Mouse (Mus musculus): ENCODE measurements around the gene Mpped2. TPM values are rescaled to one million over a fixed set of nuclear protein-coding genes. Genes with fewer than 3 reads are reported as not detected.

Mpped2 gene
- total and polyA plus RNA-seq, 3 experiments: not detected

DNA sequence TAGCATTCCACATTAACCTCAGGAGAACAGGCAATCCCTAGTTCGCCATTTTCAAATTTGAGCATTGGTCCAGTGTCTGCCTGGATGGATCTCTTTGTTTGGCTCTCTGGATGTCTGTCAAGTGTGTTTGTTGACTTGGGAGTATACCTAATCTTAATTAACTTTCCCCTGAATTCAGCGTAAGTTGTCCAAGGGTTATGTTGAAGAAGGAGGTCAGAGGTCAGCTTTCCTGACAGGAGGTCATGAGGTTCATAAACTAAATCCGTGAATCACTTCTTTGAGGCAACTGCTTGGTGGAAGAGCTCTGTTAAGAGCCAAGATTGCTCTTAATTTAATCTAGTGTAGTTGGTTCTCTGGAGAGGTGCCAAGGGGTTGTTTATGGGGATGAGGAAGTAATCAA lies 200.3 kb downstream of the Mpped2 start:
- Histone ChIP-seq H3K27me3 (replicated peaks) (no peaks in the 10 kb centered on the region), H3K79me2 (replicated peaks; ENCODE audit: control insufficient read depth, extremely low read depth, insufficient read depth, poor library complexity, severe bottlenecking) (no peaks in the 10 kb centered on the region), H3K36me3 (replicated peaks in 1 of 2; ENCODE audit: control insufficient read depth in 1 of 2, insufficient read depth in 1 of 2, low read length in 1 of 2) (no peaks in the 10 kb centered on the region), H3K9ac (ENCODE audit: insufficient read depth, low read depth) (no peak overlapping the region), H3K27ac (ENCODE audit: insufficient read depth, low read depth) (no peak overlapping the region), H3K4me2 (ENCODE audit: insufficient read depth, low read depth, poor library complexity, severe bottlenecking) (no peak overlapping the region), H3K9me3 (replicated peaks; ENCODE audit: low read length) (peaks cover 52% of the 10 kb centered on the region), H3K4me3 (replicated peaks in 1 of 3; ENCODE audit: low read depth in 2 of 3, low read length in 2 of 3, poor library complexity in 1 of 3) (no peak overlapping the region), H3K4me1 (ENCODE audit: control insufficient read depth in 1 of 2, insufficient read depth in 2 of 2) (no peaks in the 10 kb centered on the region)
- TF ChIP-seq KAT2A (IDR thresholded peaks at IDR 0.05; ENCODE audit: insufficient replicate concordance, low read length) (no peak), PAX5 (IDR thresholded peaks at IDR 0.05; ENCODE audit: low read length) (no peak), GABPA (IDR thresholded peaks at IDR 0.05; ENCODE audit: insufficient replicate concordance, low read depth, low read length) (no peak), RAD21 (IDR thresholded peaks at IDR 0.05; ENCODE audit: low read depth, low read length) (no peak), UBTF (IDR thresholded peaks at IDR 0.05; ENCODE audit: low read depth, low read length) (no peak), CHD2 (IDR thresholded peaks at IDR 0.05; ENCODE audit: low read length) (no peak), USF1 (IDR thresholded peaks at IDR 0.05; ENCODE audit: low read depth, low read length) (no peak), CHD1 (IDR thresholded peaks at IDR 0.05; ENCODE audit: low read depth, low read length) (no peak), SMC3 (IDR thresholded peaks at IDR 0.05; ENCODE audit: low read depth, low read length) (no peak), ETS1 (conservative IDR thresholded peaks at IDR 0.05; ENCODE audit: low read depth, low read length) (no peak), MXI1 (IDR thresholded peaks at IDR 0.05; ENCODE audit: low read depth, low read length) (no peak), POLR2A (IDR thresholded peaks at IDR 0.05; ENCODE audit: low read depth, low read length) (no peak), EP300 (IDR thresholded peaks at IDR 0.05; ENCODE audit: low read length) (no peak), USF2 (conservative IDR thresholded peaks at IDR 0.05; ENCODE audit: low read depth, low read length) (no peak), TBP (conservative IDR thresholded peaks at IDR 0.05; ENCODE audit: low read depth, low read length) (no peak), MAFK (IDR thresholded peaks at IDR 0.05; ENCODE audit: insufficient replicate concordance, low read length) (no peak)
- in situ Hi-C loops (cut with MboI; ENCODE audit: low pct_ligation_motif_present, low pct_unique_long_range_greater_than_20kb, low sequenced_read_pairs): no loop called here
- dilution Hi-C loops (cut with MboI; ENCODE audit: extremely low pct_ligation_motif_present, extremely low pct_unique_long_range_greater_than_20kb, low sequenced_read_pairs): no loop called here
- DNase-seq (ENCODE audit: extremely low read depth): no peak

DNA sequence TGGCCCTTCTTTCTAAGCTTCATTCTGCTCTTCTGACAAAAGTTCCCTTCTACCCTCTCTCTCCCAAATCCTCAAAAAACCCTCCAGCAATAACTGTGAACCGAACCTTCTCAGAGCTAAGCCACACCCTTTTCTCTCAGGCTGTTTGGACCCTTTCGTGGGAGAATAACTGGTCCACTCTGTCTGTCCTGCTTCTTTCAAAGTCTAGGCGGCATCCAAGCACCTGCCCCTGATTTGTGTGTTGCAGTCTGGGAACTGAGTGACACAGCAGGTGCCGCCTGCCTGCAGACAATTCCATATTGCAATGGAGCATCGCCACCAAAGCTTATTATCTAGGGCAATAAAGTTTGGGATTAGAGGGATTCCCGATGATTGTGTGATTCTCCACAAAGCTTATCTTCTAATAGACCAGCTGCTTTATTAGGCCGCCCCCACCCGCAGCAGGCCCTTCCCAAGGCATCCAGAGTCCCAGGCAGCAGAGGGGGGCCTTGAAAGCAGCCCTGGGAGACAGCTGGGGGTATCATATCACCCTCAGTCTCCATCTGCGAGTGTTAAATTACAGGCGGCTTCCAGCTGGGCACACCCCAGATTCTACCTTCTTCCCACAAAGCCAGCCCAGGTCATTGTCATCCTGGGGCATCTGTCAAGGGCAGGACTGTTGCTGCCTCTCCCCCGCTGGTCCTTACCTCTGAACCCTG lies 202.4 kb downstream of the Mpped2 start:
- H3K27ac ChIP-seq (ENCODE audit: insufficient read depth, low read depth): no peak overlapping the region
- dilution Hi-C loops (cut with MboI; ENCODE audit: extremely low pct_ligation_motif_present, extremely low pct_unique_long_range_greater_than_20kb, low sequenced_read_pairs): no loop called here
- H3K9ac ChIP-seq (ENCODE audit: insufficient read depth, low read depth): no peak overlapping the region
- H3K27me3 ChIP-seq (replicated peaks): no peaks in the 10 kb centered on the region
- H3K4me1 ChIP-seq (ENCODE audit: control insufficient read depth in 1 of 2, insufficient read depth in 2 of 2): no peaks in the 10 kb centered on the region
- peaks cover 38% of the 10 kb centered on the region for H3K9me3 ChIP-seq (replicated peaks; ENCODE audit: low read length)
- no peaks in the 10 kb centered on the region for H3K79me2 ChIP-seq (replicated peaks; ENCODE audit: control insufficient read depth, extremely low read depth, insufficient read depth, poor library complexity, severe bottlenecking)
- H3K4me2 ChIP-seq (ENCODE audit: insufficient read depth, low read depth, poor library complexity, severe bottlenecking): no peak overlapping the region
- no peaks in the 10 kb centered on the region for H3K36me3 ChIP-seq (replicated peaks in 1 of 2; ENCODE audit: control insufficient read depth in 1 of 2, insufficient read depth in 1 of 2, low read length in 1 of 2)
- no peak for TF ChIP-seq MYC (IDR thresholded peaks at IDR 0.05; ENCODE audit: low read depth, low read length)
- TF ChIP-seq SIN3A (IDR thresholded peaks at IDR 0.05; ENCODE audit: low read length): no peak
- no peak for TF ChIP-seq GABPA (IDR thresholded peaks at IDR 0.05; ENCODE audit: insufficient replicate concordance, low read depth, low read length)
- TF ChIP-seq NELFE (IDR thresholded peaks at IDR 0.05; ENCODE audit: low read depth, low read length): no peak
- no peak for TF ChIP-seq UBTF (IDR thresholded peaks at IDR 0.05; ENCODE audit: low read depth, low read length)
- no peak for TF ChIP-seq SMC3 (IDR thresholded peaks at IDR 0.05; ENCODE audit: low read depth, low read length)
- no peak for TF ChIP-seq ZKSCAN1 (IDR thresholded peaks at IDR 0.05; ENCODE audit: borderline replicate concordance, low read depth, low read length)
- H3K4me3 ChIP-seq (replicated peaks in 1 of 3; ENCODE audit: low read depth in 2 of 3, low read length in 2 of 3, poor library complexity in 1 of 3): no peak overlapping the region
- DNase-seq (ENCODE audit: extremely low read depth): no peak
- in situ Hi-C loops (cut with MboI; ENCODE audit: low pct_ligation_motif_present, low pct_unique_long_range_greater_than_20kb, low sequenced_read_pairs): no loop called here

Data from CH12.LX (cell line).